8 mouse cellular contexts compared by ENCODE assay signal in genomic region chr7:47132931-47133260, GRCm38 (mm10). TPM values are rescaled to one million over a fixed set of nuclear protein-coding genes. Genes with fewer than 3 reads are reported as not detected.
DNase-seq lines count a peak whose midpoint lies in the region; ATAC-seq and TF ChIP-seq lines count a peak whose summit lies in the region.

No protein-coding gene starts in this region.

- H3K27ac ChIP-seq in heart, embryonic 10.5 days: no peak overlapping the region
- no peak overlapping the region for H3K27ac ChIP-seq in ES-E14 (ENCODE audit: insufficient read depth, low read depth, low read length, poor library complexity, severe bottlenecking)
- H3K27ac ChIP-seq in heart, embryonic 16.5 days (ENCODE audit: low read length): no peak overlapping the region
- no peak overlapping the region for H3K27ac ChIP-seq in liver, postnatal 0 days (ENCODE audit: low read depth)

- H3K4me2 ChIP-seq in heart, embryonic 16.5 days (ENCODE audit: low read depth, low read length): peak overlapping the region; percentile 95
- H3K4me2 ChIP-seq in liver, postnatal 0 days (ENCODE audit: low read depth, low read length): peak overlapping the region; percentile 70

- no peaks in the 10 kb centered on the region for H3K36me3 ChIP-seq in heart, embryonic 10.5 days
- no peaks in the 10 kb centered on the region for H3K36me3 ChIP-seq in ES-E14 (ENCODE audit: control insufficient read depth, insufficient read depth, low read length, poor library complexity, severe bottlenecking)
- no peaks in the 10 kb centered on the region for H3K36me3 ChIP-seq in heart, embryonic 16.5 days (ENCODE audit: control insufficient read depth, insufficient read depth)
- no peaks in the 10 kb centered on the region for H3K36me3 ChIP-seq in liver, postnatal 0 days (replicated peaks; ENCODE audit: insufficient read depth, low read length)

- TF ChIP-seq CTCF in liver, postnatal 0 days (IDR thresholded peaks at IDR 0.05; ENCODE audit: low read depth): no peak

- in situ Hi-C loops in ES-E14 (cut with MboI; ENCODE audit: low sequenced_read_pairs in 2 of 2, unreplicated experiment in 2 of 2): no loop called here

- H3K4me1 ChIP-seq in heart, embryonic 10.5 days: peaks cover 15% of the 10 kb centered on the region
- H3K4me1 ChIP-seq in ES-E14 (ENCODE audit: control insufficient read depth in 2 of 2, insufficient read depth in 2 of 2, low read length in 2 of 2, poor library complexity in 1 of 2): peaks cover 0 to 2% of the 10 kb centered on the region in 2 experiments; a peak in 2 of 4 replicates
- H3K4me1 ChIP-seq in heart, embryonic 16.5 days (ENCODE audit: control insufficient read depth, insufficient read depth, low read length): peaks cover 7% of the 10 kb centered on the region; the same call in 1 of the 2 replicates
- H3K4me1 ChIP-seq in liver, postnatal 0 days (ENCODE audit: insufficient read depth): peaks cover 4% of the 10 kb centered on the region; the same call in 1 of the 2 replicates

- ATAC-seq in heart, embryonic 16.5 days (replicated peaks; ENCODE audit: extremely low read depth, insufficient read depth, low FRiP score): no peak
- ATAC-seq in liver, postnatal 0 days: no peak
- ATAC-seq in monocyte, adult 5-6 weeks (replicated peaks; ENCODE audit: insufficient number of reproducible peaks, low FRiP score, low TSS enrichment, poor library complexity, severe bottlenecking): no peak

- no peak for TF ChIP-seq EP300 in liver, postnatal 0 days (IDR thresholded peaks at IDR 0.05; ENCODE audit: low read depth)

- no peak overlapping the region for H3K9ac ChIP-seq in ES-E14 (ENCODE audit: insufficient read depth, low read depth, low read length, poor library complexity, severe bottlenecking)
- H3K9ac ChIP-seq in heart, embryonic 16.5 days (ENCODE audit: low read length): no peak overlapping the region
- no peak overlapping the region for H3K9ac ChIP-seq in liver, postnatal 0 days (replicated peaks)

- no peaks in the 10 kb centered on the region for H3K9me3 ChIP-seq in heart, embryonic 10.5 days
- H3K9me3 ChIP-seq in ES-E14 (ENCODE audit: control insufficient read depth, insufficient read depth, low read depth, low read length): no peaks in the 10 kb centered on the region
- no peaks in the 10 kb centered on the region for H3K9me3 ChIP-seq in heart, embryonic 16.5 days (replicated peaks; ENCODE audit: control insufficient read depth, low read length)
- H3K9me3 ChIP-seq in liver, postnatal 0 days (ENCODE audit: low read length): no peaks in the 10 kb centered on the region

- H3K27me3 ChIP-seq in heart, embryonic 10.5 days (ENCODE audit: insufficient read depth, poor library complexity, severe bottlenecking): peaks cover 78% of the 10 kb centered on the region
- peaks cover 61% of the 10 kb centered on the region for H3K27me3 ChIP-seq in heart, embryonic 16.5 days (ENCODE audit: control insufficient read depth, insufficient read depth, low read length)
- H3K27me3 ChIP-seq in liver, postnatal 0 days (ENCODE audit: insufficient read depth, low read length): peaks cover 43% of the 10 kb centered on the region

- H3K4me3 ChIP-seq in heart, embryonic 10.5 days: peak overlapping the region; percentile 77
- H3K4me3 ChIP-seq in ES-E14 (ENCODE audit: insufficient read depth in 1 of 2, low read depth in 1 of 2, low read length in 2 of 2, poor library complexity in 1 of 2, severe bottlenecking in 1 of 2): peak overlapping the region; percentile 66 to 67
- H3K4me3 ChIP-seq in heart, embryonic 16.5 days (ENCODE audit: low read length): peak overlapping the region; percentile 63
- H3K4me3 ChIP-seq in liver, postnatal 0 days (ENCODE audit: low read depth, low read length): peak overlapping the region; percentile 39; the same call in 1 of the 2 replicates

- under 1% methylated on average over 10 of the region's 10 CpGs for WGBS in heart, embryonic 10.5 days
- WGBS in heart, embryonic 16.5 days: 1% methylated on average over 10 of the region's 10 CpGs
- WGBS in liver, postnatal 0 days (ENCODE audit: insufficient replicate concordance): 2% methylated on average over 10 of the region's 10 CpGs

- no peak for DNase-seq in heart, embryonic 10.5 days (ENCODE audit: low spot score)
- no peak for DNase-seq in heart, adult 9 months (ENCODE audit: low spot score in 2 of 2)
- DNase-seq in ES-E14 (ENCODE audit: low read depth, low spot score): no peak
- DNase-seq in liver, postnatal 0 days: no peak
- no peak for DNase-seq in frontal cortex, postnatal 10 days (ENCODE audit: low spot score in 2 of 2)
- no peak for DNase-seq in gastrocnemius, postnatal 25 days

TF ChIP-seq in ES-E14, 5 proteins besides CTCF, POLR2A, EP300 and RAD21:
- no peak for TF ChIP-seq ZNF384 (IDR thresholded peaks at IDR 0.05; ENCODE audit: low read depth, low read length)
- TF ChIP-seq HCFC1 (IDR thresholded peaks at IDR 0.05; ENCODE audit: borderline replicate concordance, insufficient read depth, low read length): no peak

RNA-seq across cellular contexts. Expression of gene Ptpn5, which starts 0.6 kb away (rescaled TPM):
- polyA plus RNA-seq in heart, embryonic 10.5 days (2016; fragmentation: Nextera tagmentation; extraction: Ambion mirVana): 0.26 TPM in 1 of 2 replicates, not detected in the other
- 0.32 and 0.36 TPM in 2 replicates for total RNA-seq in ES-E14 (2012; rRNA removed)
- 0.29 and 0.51 TPM in 2 replicates for polyA plus RNA-seq in heart, embryonic 16.5 days (2015; fragmentation: Nextera tagmentation; extraction: Ambion mirVana)
- polyA plus RNA-seq in liver, postnatal 0 days (2015; fragmentation: Nextera tagmentation; extraction: Ambion mirVana): not detected in 2 replicates
- total RNA-seq in monocyte, adult 5-6 weeks (2017): 1.6 TPM in 1 of 3 replicates, not detected in the others
- not detected for total RNA-seq in gastrocnemius, postnatal 25 days (2021)
